Mouse (Mus musculus) E14TG2a.4 (cell line): ENCODE measurements around the gene Myh15.

Experiments used
- H3K27me3 ChIP-seq: 2 replicates; pipeline ENCODE4 v1.6.1; 2014; ENCODE audit warnings: low read length, control low read depth; ENCODE audit not compliant: insufficient read depth
- H3K36me3 ChIP-seq: 2 replicates; pipeline ENCODE4 v1.6.1; 2014; ENCODE audit warnings: low read length, control low read depth; ENCODE audit not compliant: insufficient read depth
- H3K4me1 ChIP-seq: replicated peaks from 2 replicates; pipeline ENCODE4 v1.6.1; 2014; ENCODE audit warnings: low read depth, low read length, control low read depth
- H3K4me3 ChIP-seq: replicated peaks from 2 replicates; pipeline ENCODE4 v1.5.1; 2014; ENCODE audit warnings: mild to moderate bottlenecking, low read length
- H3K9me3 ChIP-seq: 2 replicates; pipeline ENCODE4 v1.6.1; 2014; ENCODE audit warnings: low read length, control low read depth
- CTCF ChIP-seq: conservative IDR thresholded peaks from 2 replicates; pipeline ENCODE4 v1.5.1; 2014; ENCODE audit warnings: low read length
- NANOG ChIP-seq: IDR thresholded peaks from 2 replicates; pipeline ENCODE4 v1.6.1; 2014; ENCODE audit warnings: borderline replicate concordance, low read length, mixed read lengths
- POU5F1 ChIP-seq: IDR thresholded peaks from 2 replicates; pipeline ENCODE4 v1.6.1; 2014; ENCODE audit warnings: low read length, borderline replicate concordance

The Myh15 gene

DNA sequence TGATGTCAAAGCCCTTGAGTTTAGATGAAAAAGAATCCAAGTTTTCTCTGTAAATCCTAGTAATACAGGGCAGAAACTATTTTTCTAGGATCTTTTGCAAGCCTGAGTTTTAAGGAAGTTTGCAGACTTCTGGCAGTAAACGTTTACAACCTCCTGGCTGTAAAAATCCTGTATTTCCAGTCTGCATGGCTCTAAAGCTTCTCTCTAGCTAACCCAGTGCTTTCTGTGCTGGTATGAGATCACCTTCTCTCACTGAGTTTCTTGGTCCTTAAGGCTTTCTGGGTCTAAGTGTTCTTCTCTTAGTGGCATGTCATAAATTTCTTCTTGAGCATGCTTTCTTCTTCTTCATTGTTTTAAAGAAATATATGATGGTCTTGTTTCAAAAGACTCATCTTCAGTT is 70.7 kb downstream of the Myh15 start:
- no peaks in the 10 kb centered on the region for H3K9me3 ChIP-seq
- TF ChIP-seq POU5F1 (no peak), NANOG (no peak), CTCF (no peak)
- H3K36me3 ChIP-seq: no peaks in the 10 kb centered on the region
- H3K4me1 ChIP-seq: no peaks in the 10 kb centered on the region
- H3K4me3 ChIP-seq: no peak overlapping the region
- H3K27me3 ChIP-seq: no peaks in the 10 kb centered on the region

GRCm38 (mm10) chr16:49156193-49156592 is 98.9 kb downstream of the Myh15 start:
- H3K9me3 ChIP-seq: no peaks in the 10 kb centered on the region
- TF ChIP-seq NANOG (no peak), CTCF (no peak), POU5F1 (no peak)

DNA sequence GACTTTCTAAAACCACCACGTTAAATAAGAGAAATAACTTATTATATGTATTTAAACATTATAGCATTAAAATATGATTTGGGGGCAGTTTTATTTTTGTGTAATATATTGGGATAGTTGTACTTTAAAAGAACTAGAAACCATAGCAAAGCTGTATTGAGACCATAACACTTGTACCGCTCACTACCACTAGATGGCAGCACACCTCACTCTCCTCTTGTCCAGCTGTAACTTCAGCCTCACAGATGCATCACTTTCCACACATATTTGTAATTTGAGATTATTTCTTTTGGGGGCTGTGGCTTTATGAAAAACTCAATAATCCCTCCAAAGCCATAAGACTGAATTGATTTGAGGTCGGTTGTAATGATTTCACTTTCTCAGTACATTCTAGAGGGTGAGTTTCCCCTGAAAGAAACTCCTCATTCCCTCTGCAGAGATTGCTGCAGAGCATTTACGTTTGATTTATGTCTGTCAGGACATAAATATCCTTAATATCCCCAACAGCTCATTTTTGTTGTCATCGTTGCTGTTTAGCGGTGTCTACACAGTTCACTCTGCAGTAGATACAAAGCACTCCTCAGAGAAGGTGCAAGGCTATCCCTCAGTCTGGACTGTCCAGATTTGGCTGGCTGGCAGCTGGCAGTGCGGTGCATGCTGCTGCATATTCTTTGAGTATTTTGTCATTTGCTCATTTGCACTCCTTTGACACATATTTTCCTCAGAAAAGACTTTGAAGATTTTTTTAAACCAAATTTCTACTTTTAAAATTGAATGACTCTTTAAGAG is 107.3 kb downstream of the Myh15 start:
- H3K36me3 ChIP-seq: no peaks in the 10 kb centered on the region
- no peaks in the 10 kb centered on the region for H3K27me3 ChIP-seq
- no peak overlapping the region for H3K4me3 ChIP-seq
- peak; percentile 86 for TF ChIP-seq CTCF
- no peak for TF ChIP-seq NANOG
- H3K4me1 ChIP-seq: no peaks in the 10 kb centered on the region
- H3K9me3 ChIP-seq: no peaks in the 10 kb centered on the region

More at GRCm38 (mm10) chr16:49156193-49156592, 98.9 kb downstream of the Myh15 start:
- H3K4me1 ChIP-seq: no peaks in the 10 kb centered on the region
- H3K4me3 ChIP-seq: no peak overlapping the region
- H3K27me3 ChIP-seq: no peaks in the 10 kb centered on the region
- H3K36me3 ChIP-seq: no peaks in the 10 kb centered on the region

GRCm38 (mm10) chr16:49165728-49166127 is 108.4 kb downstream of the Myh15 start:
- Histone ChIP-seq H3K36me3 (no peaks in the 10 kb centered on the region), H3K27me3 (no peaks in the 10 kb centered on the region), H3K4me3 (no peak overlapping the region), H3K4me1 (no peaks in the 10 kb centered on the region), H3K9me3 (no peaks in the 10 kb centered on the region)
- TF ChIP-seq POU5F1 (no peak), CTCF (no peak), NANOG (no peak)

DNA sequence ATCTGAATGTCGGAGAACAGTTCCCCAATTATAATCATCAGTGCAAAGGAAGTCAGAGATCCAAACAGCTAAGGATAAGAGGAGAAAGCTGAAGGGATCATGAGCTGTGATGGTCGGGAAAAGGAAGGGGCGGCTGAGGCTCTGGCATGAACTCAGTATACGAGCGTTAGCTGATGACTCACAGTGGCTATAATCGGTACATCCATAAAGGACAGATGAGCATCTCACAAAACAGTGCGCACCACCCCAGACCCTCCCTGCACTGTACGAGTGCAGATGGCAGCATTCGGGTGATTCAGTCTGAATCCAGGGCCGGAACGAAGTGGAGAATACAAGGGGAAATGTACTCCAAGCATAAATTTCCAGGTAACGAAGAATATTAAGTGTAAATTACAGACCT is 110.0 kb downstream of the Myh15 start:
- Histone ChIP-seq H3K9me3 (no peaks in the 10 kb centered on the region), H3K4me3 (no peak overlapping the region), H3K36me3 (no peaks in the 10 kb centered on the region), H3K4me1 (no peaks in the 10 kb centered on the region), H3K27me3 (no peaks in the 10 kb centered on the region)
- no peak for TF ChIP-seq CTCF
- TF ChIP-seq NANOG: no peak
- no peak for TF ChIP-seq POU5F1

GRCm38 (mm10) chr16:49175077-49175476 is 117.8 kb downstream of the Myh15 start:
- Histone ChIP-seq H3K4me3 (no peak overlapping the region), H3K36me3 (no peaks in the 10 kb centered on the region), H3K27me3 (no peaks in the 10 kb centered on the region), H3K4me1 (no peaks in the 10 kb centered on the region), H3K9me3 (peaks cover 59% of the 10 kb centered on the region)
- no peak for TF ChIP-seq CTCF
- TF ChIP-seq NANOG: no peak
- TF ChIP-seq POU5F1: no peak

- Histone ChIP-seq H3K9me3 (peaks cover 64% of the 10 kb centered on the region), H3K4me3 (no peak overlapping the region), H3K4me1 (no peaks in the 10 kb centered on the region), H3K27me3 (no peaks in the 10 kb centered on the region), H3K36me3 (no peaks in the 10 kb centered on the region)
- TF ChIP-seq POU5F1 (no peak), CTCF (no peak), NANOG (no peak)
Measured at GRCm38 (mm10) chr16:49175729-49176395, 118.6 kb downstream of the Myh15 start.

- H3K4me3 ChIP-seq: no peak overlapping the region
- no peaks in the 10 kb centered on the region for H3K36me3 ChIP-seq
- H3K27me3 ChIP-seq: no peaks in the 10 kb centered on the region
- H3K9me3 ChIP-seq: no peaks in the 10 kb centered on the region
- peaks cover 6% of the 10 kb centered on the region; the same call in 1 of the 2 replicates for H3K4me1 ChIP-seq
- TF ChIP-seq NANOG (no peak), CTCF (no peak), POU5F1 (no peak)
Measured at GRCm38 (mm10) chr16:49193521-49193920, 136.2 kb downstream of the Myh15 start.
